Mouse (Mus musculus) regulatory T cell (primary cell): ENCODE measurements at regions not wholly inside any gene's neighbourhood (a gene's known extent, or its start where the extent isn't known, plus 50 kb on each side); places are given as distances from the start of the nearest gene placed in this dataset.
"Not testable (repeated sequence)": the region's sequence is repeated elsewhere in the genome, so short reads cannot be mapped to it uniquely, and the experiment has no call there.

Experiments
- in situ Hi-C: fragments of 300-600 bp; cut with MboI, MseI; formaldehyde crosslinking; loops from one replicate; pipeline ENCODE4 v1.15.1; 2025; ENCODE audit warnings: high pct_unique_total_duplicates

- in situ Hi-C loops: no loop called here
These were observed 611.2 kb downstream of the 5730507C01Rik start for GRCm38 (mm10) chr12:19125541-19125940.

GRCm38 (mm10) chr12:19175631-19176030 lies 661.3 kb downstream of the 5730507C01Rik start:
- in situ Hi-C loops: loop anchor here (5.0 kb wide), 1 partner anchor 782 kb away; no protein-coding TSS in a partner anchor

DNA sequence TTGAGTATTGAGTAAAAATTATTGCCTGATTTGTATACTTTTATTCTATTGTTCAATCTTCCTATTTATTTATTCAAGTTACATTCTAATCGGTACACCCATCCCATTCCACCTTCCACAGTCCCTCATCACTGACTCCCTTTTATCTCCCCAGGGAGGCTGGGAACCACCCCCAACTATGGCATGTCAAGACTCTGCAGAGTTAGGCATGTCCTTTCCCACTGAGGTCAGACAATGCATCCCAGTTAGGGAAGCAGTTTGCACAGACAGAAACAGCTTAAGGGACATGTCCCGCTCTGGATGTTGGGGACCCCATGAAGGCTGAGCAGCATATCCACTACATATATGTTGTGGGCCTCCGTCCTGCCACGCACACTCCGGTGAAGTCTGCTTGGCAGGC lies 678.1 kb downstream of the 5730507C01Rik start:
- in situ Hi-C loops: no loop called here

- in situ Hi-C loops: not testable (repeated sequence)
These were observed 678.7 kb downstream of the 5730507C01Rik start for GRCm38 (mm10) chr12:19193041-19193440.

GRCm38 (mm10) chr12:19223996-19224395 lies 709.7 kb downstream of the 5730507C01Rik start:
- in situ Hi-C loops: not testable (repeated sequence)

DNA sequence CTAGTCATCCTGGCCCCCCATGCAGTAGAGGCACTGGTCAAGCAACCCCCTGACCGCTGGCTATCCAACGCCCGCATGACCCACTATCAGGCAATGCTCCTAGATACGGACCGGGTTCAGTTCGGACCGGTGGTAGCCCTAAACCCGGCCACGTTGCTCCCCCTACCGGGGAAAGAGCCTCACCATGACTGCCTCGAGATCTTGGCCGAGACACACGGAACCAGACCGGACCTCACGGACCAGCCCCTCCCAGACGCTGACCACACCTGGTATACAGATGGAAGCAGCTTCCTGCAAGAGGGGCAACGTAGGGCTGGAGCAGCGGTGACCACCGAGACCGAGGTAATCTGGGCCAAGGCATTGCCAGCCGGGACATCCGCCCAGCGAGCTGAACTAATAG lies 707.6 kb upstream of the Gm21863 start:
- in situ Hi-C loops: not testable (repeated sequence)

- in situ Hi-C loops: not testable (repeated sequence)
These were observed 665.9 kb upstream of the Gm21863 start for GRCm38 (mm10) chr12:19288271-19288890.

DNA sequence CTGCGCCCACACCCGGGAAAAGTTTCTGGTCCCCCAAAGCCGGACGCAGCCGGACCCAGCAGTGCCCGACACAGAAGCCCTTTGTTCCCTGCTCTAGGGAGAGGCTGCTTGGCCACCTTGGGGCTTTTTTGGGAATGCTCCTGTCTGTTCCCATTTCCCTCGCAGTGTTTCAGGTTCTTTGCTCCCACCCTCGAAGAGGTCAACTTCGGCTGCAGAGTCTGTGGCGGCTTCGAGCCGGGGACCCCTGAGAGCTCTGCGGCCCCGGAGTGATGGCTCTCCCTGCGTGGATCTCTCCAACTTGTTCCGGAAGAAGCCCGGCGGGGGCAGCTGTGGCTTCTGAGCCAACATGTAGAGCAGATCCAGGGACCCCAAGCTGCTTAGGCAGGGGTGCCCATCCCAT lies 665.3 kb upstream of the Gm21863 start:
- in situ Hi-C loops: not testable (repeated sequence)

GRCm38 (mm10) chr12:19292068-19292770 lies 662.1 kb upstream of the Gm21863 start:
- in situ Hi-C loops: loop anchor here (5.0 kb wide), 1 partner anchor 105 kb away; no protein-coding TSS in a partner anchor
